Mouse (Mus musculus): Measurements from ENCODE around the gene Sh2b1. TPM values are rescaled to one million over a fixed set of nuclear protein-coding genes. Genes with fewer than 3 reads are reported as not detected.

The Sh2b1 gene
- polyA plus RNA-seq, 1 experiment, result 60.5 TPM

GRCm38 (mm10) chr7:126424161-126424560 is 51.1 kb downstream of the Sh2b1 start:
- DNase-seq (ENCODE audit: extremely low spot score in 1 of 2, low spot score in 1 of 2), result no peak

DNA sequence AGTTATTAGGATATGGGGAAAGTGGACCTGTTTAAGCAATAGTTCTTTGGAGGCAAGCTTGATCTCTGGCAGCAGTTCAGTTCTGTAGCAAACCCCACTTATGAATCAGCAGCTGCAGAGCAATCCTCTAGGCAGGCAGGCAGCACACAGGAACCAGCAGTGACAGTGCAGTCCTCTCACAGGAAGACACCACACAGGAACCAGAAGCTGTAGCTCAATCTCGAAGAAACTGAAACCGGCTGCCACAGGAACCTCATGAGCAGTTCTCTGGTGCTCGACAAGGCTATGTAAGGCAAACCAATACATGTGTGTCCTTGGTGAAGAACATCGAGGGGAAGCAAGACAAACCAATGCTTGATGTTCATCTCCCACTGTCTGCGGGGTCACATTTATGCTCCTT is 53.5 kb downstream of the Sh2b1 start:
- DNase-seq (ENCODE audit: extremely low spot score in 1 of 2, low spot score in 1 of 2), result no peak

- no peak for DNase-seq (ENCODE audit: extremely low spot score in 1 of 2, low spot score in 1 of 2)
These were observed 56.7 kb downstream of the Sh2b1 start for GRCm38 (mm10) chr7:126418496-126418895.

GRCm38 (mm10) chr7:126417606-126418005 is 57.6 kb downstream of the Sh2b1 start:
- no peak for DNase-seq (ENCODE audit: extremely low spot score in 1 of 2, low spot score in 1 of 2)

- DNase-seq (ENCODE audit: extremely low spot score in 1 of 2, low spot score in 1 of 2), result no peak
These were observed 58.2 kb downstream of the Sh2b1 start for GRCm38 (mm10) chr7:126417045-126417444.

Other genes starting within 250 kb of the Sh2b1 start
- gene Sbk1, start 202.8 kb downstream of the Sh2b1 start, polyA plus RNA-seq (2012; rRNA removed), result 54.4 and 56.0 TPM in 2 replicates
- gene Lat, start 105.9 kb downstream of the Sh2b1 start, polyA plus RNA-seq (2012; rRNA removed), result 1.3 and 3.1 TPM in 2 replicates
- gene Spns1, start 98.0 kb downstream of the Sh2b1 start, polyA plus RNA-seq (2012; rRNA removed), result 148 and 159 TPM in 2 replicates
- gene Nfatc2ip, start 78.7 kb downstream of the Sh2b1 start, polyA plus RNA-seq (2012; rRNA removed), result 6.6 and 6.8 TPM in 2 replicates
- 0.14 and 0.27 TPM in 2 replicates for gene Cd19, start 60.5 kb downstream of the Sh2b1 start, polyA plus RNA-seq (2012; rRNA removed)
- gene Rabep2, start 46.7 kb downstream of the Sh2b1 start, polyA plus RNA-seq (2012; rRNA removed), result 22.0 and 25.4 TPM in 2 replicates
- gene Atp2a1, start 12.3 kb downstream of the Sh2b1 start, polyA plus RNA-seq (2012; rRNA removed), result 1.2 and 1.9 TPM in 2 replicates
- 97.2 and 102 TPM in 2 replicates for gene Tufm, start 11.9 kb upstream of the Sh2b1 start, polyA plus RNA-seq (2012; rRNA removed)
- 144 and 153 TPM in 2 replicates for gene Atxn2l, start 28.0 kb upstream of the Sh2b1 start, polyA plus RNA-seq (2012; rRNA removed)
- gene Eif3c, start 91.0 kb upstream of the Sh2b1 start, polyA plus RNA-seq (2012; rRNA removed), result 107 and 114 TPM in 2 replicates
- gene Apobr, start 109.5 kb upstream of the Sh2b1 start, polyA plus RNA-seq (2012; rRNA removed), result 0.74 and 0.82 TPM in 2 replicates
- 45.1 and 46.3 TPM in 2 replicates for gene Cln3, start 110.4 kb upstream of the Sh2b1 start, polyA plus RNA-seq (2012; rRNA removed)
- 0.13 TPM in 1 of 2 replicates, not detected in the other for gene Il27, start 119.5 kb upstream of the Sh2b1 start, polyA plus RNA-seq (2012; rRNA removed)
- gene Nupr1, start 155.4 kb upstream of the Sh2b1 start, polyA plus RNA-seq (2012; rRNA removed), result 23.9 and 31.7 TPM in 2 replicates
- 40.2 and 44.8 TPM in 2 replicates for gene Sgf29, start 173.9 kb upstream of the Sh2b1 start, polyA plus RNA-seq (2012; rRNA removed)
- gene Sult1a1, start 201.0 kb upstream of the Sh2b1 start, polyA plus RNA-seq (2012; rRNA removed), result 10.7 and 11.1 TPM in 2 replicates
- 46.4 and 65.4 TPM in 2 replicates for gene Bola2, start 220.0 kb upstream of the Sh2b1 start, polyA plus RNA-seq (2012; rRNA removed)
- gene Slx1b, start 220.4 kb upstream of the Sh2b1 start, polyA plus RNA-seq (2012; rRNA removed), result 34.3 and 34.5 TPM in 2 replicates
- 135 and 145 TPM in 2 replicates for gene Coro1a, start 232.4 kb upstream of the Sh2b1 start, polyA plus RNA-seq (2012; rRNA removed)

Data from frontal cortex, adult 2 months (tissue).